ENCODE assay signal across 8 mouse cellular contexts in the genomic region with DNA sequence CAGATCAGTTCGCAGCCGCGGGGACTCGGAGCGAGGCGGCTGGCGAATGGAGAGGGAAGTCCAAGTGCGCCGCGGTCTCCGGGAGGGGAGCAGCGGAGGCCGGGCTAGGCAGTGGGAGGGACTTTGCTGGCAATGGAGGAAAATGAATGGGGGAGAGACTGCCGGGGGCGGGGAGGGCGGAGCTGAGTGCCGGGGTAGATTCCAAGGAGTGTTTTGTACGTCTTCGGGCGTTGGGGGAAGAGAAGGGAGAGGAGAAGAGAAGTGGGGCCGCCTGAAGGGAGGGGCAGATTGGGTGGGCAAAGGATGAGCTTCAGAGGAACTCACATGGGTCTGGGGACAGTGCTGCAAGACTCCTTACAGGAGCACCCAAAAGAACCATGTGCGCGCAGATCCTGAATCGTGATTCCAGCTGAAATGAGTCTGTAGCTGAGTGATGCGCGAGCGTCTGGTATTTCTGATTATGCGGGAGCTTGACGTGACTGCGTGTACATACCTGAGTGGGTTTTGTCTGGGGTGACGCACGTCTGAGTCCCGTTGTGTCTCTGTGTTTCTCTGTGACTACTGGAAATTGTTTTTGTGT. TPM values are rescaled to one million over a fixed set of nuclear protein-coding genes. Genes with fewer than 3 reads are reported as not detected.
A peak's percentile ranks its signal among the peaks of the same experiment; 100 is the strongest.
DNase-seq lines count a peak whose midpoint lies in the region; ATAC-seq and TF ChIP-seq lines count a peak whose summit lies in the region.

Gene Brinp1, minus strand, starts transcription at position 76 of the 580 bp plus-strand sequence.

- peak; percentile 87 for ATAC-seq in heart, embryonic 11.5 days (replicated peaks; ENCODE audit: insufficient number of reproducible peaks, low FRiP score, low TSS enrichment)
- peak; percentile 95 for ATAC-seq in forebrain, embryonic 12.5 days (ENCODE audit: low FRiP score)
- no peak for ATAC-seq in intestine, postnatal 0 days
- peak; percentile 79 for ATAC-seq in liver, embryonic 11.5 days (replicated peaks; ENCODE audit: low FRiP score)
- peak; percentile 93 for ATAC-seq in neural tube, embryonic 12.5 days (ENCODE audit: low FRiP score, low read depth)

- peaks cover 18% of the 10 kb centered on the region for H3K27me3 ChIP-seq in heart, embryonic 11.5 days (ENCODE audit: control insufficient read depth, insufficient read depth, low read length)
- peaks cover 28% of the 10 kb centered on the region for H3K27me3 ChIP-seq in forebrain, embryonic 12.5 days
- H3K27me3 ChIP-seq in intestine, postnatal 0 days (replicated peaks; ENCODE audit: control insufficient read depth, insufficient read depth, low read length) = no peaks in the 10 kb centered on the region; the same call in 1 of the 2 replicates
- H3K27me3 ChIP-seq in liver, embryonic 11.5 days (replicated peaks; ENCODE audit: control insufficient read depth, insufficient read depth, low read length) = peaks cover 20% of the 10 kb centered on the region
- H3K27me3 ChIP-seq in neural tube, embryonic 12.5 days (replicated peaks) = 0 out of 2 replicates have a peak, but pooled peaks cover 7% of the 10 kb centered on the region

- H3K9ac ChIP-seq in heart, embryonic 11.5 days (ENCODE audit: low read depth, low read length) = no peak within 1 kb of the TSS
- peak within 1 kb of the TSS; percentile 59 for H3K9ac ChIP-seq in forebrain, embryonic 12.5 days
- H3K9ac ChIP-seq in intestine, postnatal 0 days (ENCODE audit: low read depth, low read length) = no peak within 1 kb of the TSS
- H3K9ac ChIP-seq in liver, embryonic 11.5 days (ENCODE audit: low read depth, low read length) = no peak within 1 kb of the TSS
- H3K9ac ChIP-seq in neural tube, embryonic 12.5 days = peak within 1 kb of the TSS; percentile 57

- no peak within 1 kb of the TSS for H3K27ac ChIP-seq in heart, embryonic 11.5 days (ENCODE audit: low read depth, low read length)
- no peak within 1 kb of the TSS for H3K27ac ChIP-seq in brown adipose tissue, adult 24 weeks (replicated peaks; ENCODE audit: low read depth, low read length)
- 0 out of 2 replicates have a peak within 1 kb of the TSS, but pooled peaks have one; percentile 36 for H3K27ac ChIP-seq in forebrain, embryonic 12.5 days
- no peak within 1 kb of the TSS for H3K27ac ChIP-seq in intestine, postnatal 0 days (ENCODE audit: low read depth, low read length)
- no peak within 1 kb of the TSS for H3K27ac ChIP-seq in liver, embryonic 11.5 days (ENCODE audit: low read depth, low read length)
- no peak within 1 kb of the TSS for H3K27ac ChIP-seq in neural tube, embryonic 12.5 days

- H3K4me1 ChIP-seq in heart, embryonic 11.5 days (ENCODE audit: control insufficient read depth, insufficient read depth, low read length) = no peaks in the 10 kb centered on the region
- H3K4me1 ChIP-seq in brown adipose tissue, adult 24 weeks (ENCODE audit: control insufficient read depth, insufficient read depth, insufficient read length, low read length) = no peaks in the 10 kb centered on the region
- H3K4me1 ChIP-seq in forebrain, embryonic 12.5 days = peaks cover 7% of the 10 kb centered on the region
- H3K4me1 ChIP-seq in intestine, postnatal 0 days (replicated peaks; ENCODE audit: control insufficient read depth, insufficient read depth, low read length) = no peaks in the 10 kb centered on the region
- no peaks in the 10 kb centered on the region for H3K4me1 ChIP-seq in liver, embryonic 11.5 days (replicated peaks; ENCODE audit: control insufficient read depth, insufficient read depth, low read length)
- H3K4me1 ChIP-seq in neural tube, embryonic 12.5 days = 0 out of 2 replicates have a peak, but pooled peaks cover 7% of the 10 kb centered on the region

- H3K4me3 ChIP-seq in heart, embryonic 11.5 days (ENCODE audit: low read depth, low read length) = peak within 1 kb of the TSS; percentile 54
- peak within 1 kb of the TSS; percentile 46 for H3K4me3 ChIP-seq in brown adipose tissue, adult 24 weeks (ENCODE audit: insufficient read depth, low read depth, low read length)
- H3K4me3 ChIP-seq in forebrain, embryonic 12.5 days (replicated peaks) = peak within 1 kb of the TSS; percentile 58
- peak within 1 kb of the TSS; percentile 39 for H3K4me3 ChIP-seq in intestine, postnatal 0 days (ENCODE audit: low read depth, low read length)
- H3K4me3 ChIP-seq in liver, embryonic 11.5 days (ENCODE audit: low read depth, low read length) = peak within 1 kb of the TSS; percentile 53
- peak within 1 kb of the TSS; percentile 63 for H3K4me3 ChIP-seq in neural tube, embryonic 12.5 days

- peak within 1 kb of the TSS; percentile 86 for H3K4me2 ChIP-seq in heart, embryonic 11.5 days
- peak within 1 kb of the TSS; percentile 91 for H3K4me2 ChIP-seq in forebrain, embryonic 12.5 days
- H3K4me2 ChIP-seq in intestine, postnatal 0 days (replicated peaks; ENCODE audit: low read depth) = peak within 1 kb of the TSS; percentile 68
- peak within 1 kb of the TSS; percentile 72 for H3K4me2 ChIP-seq in liver, embryonic 11.5 days
- peak within 1 kb of the TSS; percentile 92 for H3K4me2 ChIP-seq in neural tube, embryonic 12.5 days (replicated peaks)

- H3K36me3 ChIP-seq in heart, embryonic 11.5 days (ENCODE audit: control insufficient read depth, insufficient read depth, low read length) = no peaks in the 10 kb centered on the region
- H3K36me3 ChIP-seq in forebrain, embryonic 12.5 days (replicated peaks) = no peaks in the 10 kb centered on the region
- no peaks in the 10 kb centered on the region for H3K36me3 ChIP-seq in intestine, postnatal 0 days (ENCODE audit: control insufficient read depth, insufficient read depth)
- H3K36me3 ChIP-seq in liver, embryonic 11.5 days (ENCODE audit: control insufficient read depth, insufficient read depth, low read length) = no peaks in the 10 kb centered on the region
- H3K36me3 ChIP-seq in neural tube, embryonic 12.5 days = no peaks in the 10 kb centered on the region

- no peaks in the 10 kb centered on the region for H3K9me3 ChIP-seq in heart, embryonic 11.5 days (replicated peaks; ENCODE audit: control insufficient read depth, low read length)
- no peaks in the 10 kb centered on the region for H3K9me3 ChIP-seq in forebrain, embryonic 12.5 days
- H3K9me3 ChIP-seq in intestine, postnatal 0 days (ENCODE audit: control insufficient read depth) = no peaks in the 10 kb centered on the region
- no peaks in the 10 kb centered on the region for H3K9me3 ChIP-seq in liver, embryonic 11.5 days (ENCODE audit: control insufficient read depth, low read length)
- no peaks in the 10 kb centered on the region for H3K9me3 ChIP-seq in neural tube, embryonic 12.5 days

- under 1% methylated on average over 33 of the region's 33 CpGs for WGBS in heart, embryonic 11.5 days (ENCODE audit: insufficient replicate concordance)
- under 1% methylated on average over 32 of the region's 33 CpGs for WGBS in forebrain, embryonic 12.5 days
- WGBS in intestine, postnatal 0 days = 1% methylated on average over 33 of the region's 33 CpGs
- WGBS in liver, embryonic 11.5 days = 3% methylated on average over 31 of the region's 33 CpGs
- 1% methylated on average over 33 of the region's 33 CpGs for WGBS in neural tube, embryonic 12.5 days

- DNase-seq in heart, adult 9 months (ENCODE audit: low spot score in 2 of 2) = no peak
- DNase-seq in liver, embryonic 11.5 days (ENCODE audit: low spot score) = peak; percentile 66
- DNase-seq in thymus, postnatal 10 days (ENCODE audit: low spot score in 2 of 2) = no peak

- TF ChIP-seq CTCF in intestine, postnatal 0 days (IDR thresholded peaks at IDR 0.05; ENCODE audit: low read depth) = no peak

RNA-seq across cellular contexts. Expression of gene Brinp1, which starts in this region (rescaled TPM):
- 2.7 and 4.1 TPM in 2 replicates for polyA plus RNA-seq in heart, embryonic 11.5 days (2014; fragmentation: Nextera tagmentation; extraction: Ambion mirVana)
- not detected in 2 replicates for polyA plus RNA-seq in brown adipose tissue, adult 24 weeks (2012; ENCODE audit: insufficient read depth, insufficient read length, missing spikeins)
- 10.4 and 10.8 TPM in 2 replicates for polyA plus RNA-seq in forebrain, embryonic 12.5 days (2016; fragmentation: Nextera tagmentation; extraction: Ambion mirVana)
- polyA plus RNA-seq in intestine, postnatal 0 days (2015; fragmentation: Nextera tagmentation; extraction: Ambion mirVana) = 0.95 and 1.2 TPM in 2 replicates
- 4.8 and 5.2 TPM in 2 replicates for polyA plus RNA-seq in liver, embryonic 11.5 days (2014; fragmentation: Nextera tagmentation; extraction: Ambion mirVana)
- polyA plus RNA-seq in neural tube, embryonic 12.5 days (2016; fragmentation: Nextera tagmentation; extraction: Ambion mirVana) = 17.5 and 20.8 TPM in 2 replicates

Comparison
In these comparisons a context has a peak if more than half of its experiments do, and no peak if none do; other contexts are left out.
1. H3K9ac ChIP-seq: peak in forebrain, embryonic 12.5 days (single experiment) and neural tube, embryonic 12.5 days (single experiment); none in heart, embryonic 11.5 days (single experiment), intestine, postnatal 0 days (single experiment) and liver, embryonic 11.5 days (single experiment).
2. Peak in every context shown above with its lines, with median percentiles within 50 percentile points of each other: H3K4me2 ChIP-seq and H3K4me3 ChIP-seq.